ENCODE assay signal across 8 mouse cellular contexts in genomic region chr12:31917245-31917644, GRCm38 (mm10). TPM values are rescaled to one million over a fixed set of nuclear protein-coding genes. Genes with fewer than 3 reads are reported as not detected.
A peak's percentile ranks its signal among the peaks of the same experiment; 100 is the strongest.
DNase-seq lines count a peak whose midpoint lies in the region; ATAC-seq lines count a peak whose summit lies in the region.

No protein-coding gene starts in this region.

- H3K27ac ChIP-seq in embryonic facial prominence, embryonic 14.5 days (replicated peaks; ENCODE audit: low read depth, low read length) = no peak overlapping the region
- H3K27ac ChIP-seq in embryonic facial prominence, embryonic 10.5 days (replicated peaks) = no peak overlapping the region
- H3K27ac ChIP-seq in liver, embryonic 13.5 days = peak overlapping the region; percentile 2; the same call in 1 of the 2 replicates

- H3K9ac ChIP-seq in embryonic facial prominence, embryonic 14.5 days (ENCODE audit: low read depth, low read length) = no peak overlapping the region
- H3K9ac ChIP-seq in liver, embryonic 13.5 days = no peak overlapping the region

- H3K4me2 ChIP-seq in embryonic facial prominence, embryonic 14.5 days (ENCODE audit: low read depth, low read length) = no peak overlapping the region
- no peak overlapping the region for H3K4me2 ChIP-seq in liver, embryonic 13.5 days

- no peaks in the 10 kb centered on the region for H3K4me1 ChIP-seq in embryonic facial prominence, embryonic 14.5 days (ENCODE audit: control insufficient read depth, insufficient read depth, low read length)
- peaks cover 6% of the 10 kb centered on the region; the same call in 1 of the 2 replicates for H3K4me1 ChIP-seq in embryonic facial prominence, embryonic 10.5 days
- H3K4me1 ChIP-seq in liver, embryonic 13.5 days (replicated peaks) = peaks cover 17% of the 10 kb centered on the region

- H3K27me3 ChIP-seq in embryonic facial prominence, embryonic 14.5 days (replicated peaks; ENCODE audit: control insufficient read depth, insufficient read depth, low read length) = no peaks in the 10 kb centered on the region
- no peaks in the 10 kb centered on the region for H3K27me3 ChIP-seq in embryonic facial prominence, embryonic 10.5 days (replicated peaks; ENCODE audit: low read depth, poor library complexity, severe bottlenecking)
- no peaks in the 10 kb centered on the region for H3K27me3 ChIP-seq in liver, embryonic 13.5 days

- no peak for ATAC-seq in embryonic facial prominence, embryonic 14.5 days (ENCODE audit: low read depth)
- ATAC-seq in granulocyte monocyte progenitor cell, adult 5-6 weeks (replicated peaks; ENCODE audit: poor library complexity, severe bottlenecking) = peak; percentile 78
- peak; percentile 64 for ATAC-seq in liver, embryonic 13.5 days (ENCODE audit: low read depth)

- 0 out of 2 replicates have a peak, but pooled peaks cover 4% of the 10 kb centered on the region for H3K36me3 ChIP-seq in embryonic facial prominence, embryonic 14.5 days (ENCODE audit: control insufficient read depth, insufficient read depth, low read length)
- H3K36me3 ChIP-seq in embryonic facial prominence, embryonic 10.5 days (replicated peaks) = peaks cover 4% of the 10 kb centered on the region
- no peaks in the 10 kb centered on the region for H3K36me3 ChIP-seq in liver, embryonic 13.5 days

- no peaks in the 10 kb centered on the region for H3K9me3 ChIP-seq in embryonic facial prominence, embryonic 14.5 days (ENCODE audit: control insufficient read depth, low read length)
- H3K9me3 ChIP-seq in embryonic facial prominence, embryonic 10.5 days = no peaks in the 10 kb centered on the region
- H3K9me3 ChIP-seq in liver, embryonic 13.5 days (replicated peaks) = no peaks in the 10 kb centered on the region

- whole genome bisulfite sequencing in embryonic facial prominence, embryonic 14.5 days = 76% methylated on average over 5 of the region's 5 CpGs
- 87% methylated on average over 5 of the region's 5 CpGs for WGBS in embryonic facial prominence, embryonic 10.5 days
- WGBS in liver, embryonic 13.5 days (ENCODE audit: insufficient replicate concordance) = 39% methylated on average over 5 of the region's 5 CpGs

- peak; percentile 19 for DNase-seq in embryonic facial prominence, embryonic 14.5 days (ENCODE audit: low spot score)
- DNase-seq in embryonic facial prominence, embryonic 10.5 days (ENCODE audit: low spot score) = no peak
- peak; percentile 12 to 27 for DNase-seq in spleen, postnatal 36 days (ENCODE audit: low spot score in 2 of 2)
- DNase-seq in spleen, postnatal 14 days (ENCODE audit: low spot score in 2 of 2) = no peak
- peak; percentile 8 for DNase-seq in liver, embryonic 13.5 days
- DNase-seq in kidney, adult 9 months = no peak
- DNase-seq in B cell, adult 2 months = no peak

- no peak overlapping the region for H3K4me3 ChIP-seq in embryonic facial prominence, embryonic 14.5 days (ENCODE audit: low read depth, low read length)
- no peak overlapping the region for H3K4me3 ChIP-seq in embryonic facial prominence, embryonic 10.5 days
- H3K4me3 ChIP-seq in liver, embryonic 13.5 days (replicated peaks) = no peak overlapping the region

RNA-seq across cellular contexts. Expression of gene Hbp1, which starts 33.1 kb away (rescaled TPM):
- polyA plus RNA-seq in embryonic facial prominence, embryonic 14.5 days (2014; fragmentation: Nextera tagmentation; extraction: Ambion mirVana) = 116 and 129 TPM in 2 replicates
- 92.9 and 103 TPM in 2 replicates for polyA plus RNA-seq in embryonic facial prominence, embryonic 10.5 days (2016; fragmentation: Nextera tagmentation; extraction: Ambion mirVana)
- 39.9 and 43.5 TPM in 2 replicates for total RNA-seq in granulocyte monocyte progenitor cell, adult 5-6 weeks (2014; fragmentation: Nextera tagmentation)
- 40.6 and 53.1 TPM in 2 replicates for total RNA-seq in granulocyte monocyte progenitor cell, adult 5-6 weeks (2017)
- polyA plus RNA-seq in liver, embryonic 13.5 days (2015; fragmentation: Nextera tagmentation; extraction: Ambion mirVana) = 33.3 and 38.7 TPM in 2 replicates

Comparison
In these comparisons a context has a peak if more than half of its experiments do, and no peak if none do; other contexts are left out.
1. DNase-seq: peak in embryonic facial prominence, embryonic 14.5 days (single experiment), spleen, postnatal 36 days (2 of 2) and liver, embryonic 13.5 days (single experiment); none in embryonic facial prominence, embryonic 10.5 days (single experiment), spleen, postnatal 14 days (0 of 2), kidney, adult 9 months (single experiment) and B cell, adult 2 months (0 of 2).